Mouse (Mus musculus) spleen, adult 2 months (tissue): ENCODE data around the gene Camk1d. TPM values are rescaled to one million over a fixed set of nuclear protein-coding genes. Genes with fewer than 3 reads are reported as not detected.

ENCODE experiments used
- DNase-seq, 2 experiments: peaks; one replicate each; pipeline versions ENCODE4 v3.0.0 to v3.0.0-alpha.2; 2012 to 2021; ENCODE audit warnings: low spot score in 2 of 2, low read depth in 1 of 2
- H3K27ac ChIP-seq: fragments of 200-500 bp; 2 replicates; pipeline ENCODE4 v1.5.1; 2012; ENCODE audit warnings: low read length, inconsistent platforms; ENCODE audit not compliant: insufficient read depth
- H3K27me3 ChIP-seq: fragments of 200-500 bp; 2 replicates; pipeline ENCODE4 v1.6.1; 2012; ENCODE audit warnings: mild to moderate bottlenecking, moderate library complexity, low read length, inconsistent platforms; ENCODE audit not compliant: control insufficient read depth, insufficient read depth
- H3K36me3 ChIP-seq: fragments of 200-500 bp; 2 replicates; pipeline ENCODE4 v1.6.1; 2012; ENCODE audit warnings: mild to moderate bottlenecking, low read length, inconsistent platforms; ENCODE audit not compliant: control insufficient read depth, insufficient read depth
- H3K4me1 ChIP-seq: fragments of 200-500 bp; 2 replicates; pipeline ENCODE4 v1.6.1; 2011; ENCODE audit warnings: inconsistent platforms; ENCODE audit not compliant: control insufficient read depth, insufficient read depth, insufficient read length
- H3K4me3 ChIP-seq: fragments of 200-500 bp; 2 replicates; pipeline ENCODE4 v1.5.1; 2011; ENCODE audit warnings: mild to moderate bottlenecking, inconsistent platforms; ENCODE audit not compliant: insufficient read depth, insufficient read length; ENCODE audit errors: extremely low read depth
- CTCF ChIP-seq: fragments of 200-500 bp; IDR thresholded peaks from 2 replicates; pipeline ENCODE4 v1.5.1; 2011; ENCODE audit warnings: mild to moderate bottlenecking, inconsistent platforms; ENCODE audit not compliant: insufficient read depth, insufficient read length, insufficient replicate concordance; ENCODE audit errors: extremely low read depth
- POLR2A ChIP-seq: fragments of 200-500 bp; IDR thresholded peaks from 2 replicates; pipeline ENCODE4 v1.6.1; 2011; ENCODE audit warnings: low read depth, low read length, inconsistent platforms
- WGBS: fragments of 180-500 bp; shearing (Covaris S2); methylation state at CpG from one replicate; pipeline ENCODE4 v1.1.7; 2018; 5-methylcytosine and 5-hydroxymethylcytosine counted together
- polyA plus RNA-seq: library from polyadenylated mRNA; depleted of rRNA; stranded (reverse); fragments of >200 nt; gene quantifications from 2 replicates; pipeline ENCODE4 v1.2.3, GENCODE M21; 2012

Gene Camk1d
- polyA plus RNA-seq, 1 experiment = 5.8 TPM

DNA sequence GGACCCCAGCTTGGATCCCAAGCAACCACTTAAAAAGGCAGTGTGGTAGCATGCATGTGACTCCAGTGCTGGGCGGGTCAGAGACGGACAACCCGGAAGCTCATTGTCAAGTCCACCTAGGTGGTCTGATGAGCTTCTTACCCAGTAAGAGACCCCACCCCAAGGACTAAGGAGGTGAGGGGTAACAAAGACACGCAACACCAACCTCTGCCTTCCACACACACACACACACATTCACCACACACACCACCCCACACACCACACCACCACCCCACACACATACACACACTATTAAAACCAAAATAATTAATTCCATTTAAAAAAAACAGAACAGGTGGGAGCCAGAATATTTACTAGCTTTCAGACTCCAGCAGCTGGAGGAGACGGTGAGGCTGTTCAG is 73.7 kb downstream of the Camk1d start:
- peaks cover 3% of the 10 kb centered on the region; the same call in 1 of the 2 replicates for H3K4me1 ChIP-seq
- H3K36me3 ChIP-seq = no peaks in the 10 kb centered on the region
- 91% methylated on average over 5 of the region's 5 CpGs for WGBS
- no peaks in the 10 kb centered on the region for H3K27me3 ChIP-seq
- no peak overlapping the region for H3K4me3 ChIP-seq
- no peak for TF ChIP-seq POLR2A
- no peak for TF ChIP-seq CTCF
- no peak overlapping the region for H3K27ac ChIP-seq
- no peak for DNase-seq

DNA sequence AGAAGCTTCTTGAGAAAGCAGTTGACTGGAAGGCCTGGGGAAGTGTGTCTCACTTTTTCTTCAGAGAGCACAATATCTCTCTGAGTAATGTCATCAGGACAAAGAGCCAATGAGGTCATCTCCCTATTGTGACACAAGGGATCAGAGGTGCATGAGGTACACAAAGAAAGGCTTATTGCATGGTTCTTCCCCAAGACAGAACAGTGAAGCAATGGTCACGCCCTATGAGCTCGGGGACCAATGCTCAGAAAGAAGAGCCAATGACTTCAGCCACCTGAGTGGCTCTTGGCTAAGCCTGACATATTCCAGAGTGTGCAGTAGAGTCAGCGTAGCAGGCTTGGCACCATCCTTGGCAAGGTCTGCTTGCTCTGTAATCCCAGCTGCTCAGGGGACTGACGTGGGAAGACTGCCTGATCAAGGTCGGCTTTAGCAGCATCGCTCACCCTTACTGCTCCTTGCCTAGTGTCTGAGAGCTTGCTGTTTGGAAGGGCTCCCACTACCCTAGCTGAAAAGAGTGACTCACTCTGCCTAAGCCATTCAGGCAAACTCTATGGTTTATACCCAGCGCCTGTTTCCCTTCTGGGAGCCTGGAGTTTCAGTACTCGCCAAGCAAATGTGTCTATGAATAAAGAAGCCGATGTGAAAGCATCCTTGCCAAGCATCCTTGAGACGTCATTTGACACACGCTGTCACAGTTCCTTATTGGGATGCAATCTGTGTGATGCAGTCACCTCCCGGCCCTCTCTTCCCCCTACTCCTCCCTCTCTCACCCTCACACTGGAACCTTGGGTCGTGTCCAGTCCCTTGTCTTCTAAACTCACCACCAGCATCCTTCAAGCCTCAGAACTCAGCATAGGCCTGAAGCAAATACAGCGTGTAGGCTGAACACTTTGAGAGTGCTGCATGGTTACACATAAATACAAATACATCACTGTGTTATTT is 77.2 kb downstream of the Camk1d start:
- no peak overlapping the region for H3K27ac ChIP-seq
- 90% methylated on average over 14 of the region's 14 CpGs for WGBS
- no peaks in the 10 kb centered on the region for H3K4me1 ChIP-seq
- no peak overlapping the region for H3K4me3 ChIP-seq
- H3K27me3 ChIP-seq = no peaks in the 10 kb centered on the region
- TF ChIP-seq CTCF (no peak), POLR2A (no peak)
- no peak for DNase-seq
- no peaks in the 10 kb centered on the region for H3K36me3 ChIP-seq

DNA sequence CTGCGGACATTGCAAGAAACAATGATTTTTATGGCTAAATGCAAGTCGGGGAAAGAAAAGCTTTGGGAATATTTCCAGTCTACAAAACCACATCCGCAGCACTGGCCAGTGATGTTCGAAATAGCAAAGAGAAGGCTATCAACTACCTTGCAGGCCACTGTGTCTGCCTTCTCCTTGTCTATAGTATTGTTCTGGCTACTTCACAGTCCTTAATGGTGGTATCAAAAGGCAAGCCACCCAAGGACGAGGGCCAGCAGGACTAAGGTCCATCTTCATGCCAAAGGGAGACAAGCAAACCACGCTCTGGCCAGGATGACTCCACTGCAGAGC is 82.0 kb downstream of the Camk1d start:
- WGBS = 93% methylated on average over 6 of the region's 6 CpGs
- H3K27me3 ChIP-seq = no peaks in the 10 kb centered on the region
- no peak overlapping the region for H3K4me3 ChIP-seq
- no peak for DNase-seq
- no peak overlapping the region for H3K27ac ChIP-seq
- TF ChIP-seq CTCF (no peak), POLR2A (no peak)
- no peaks in the 10 kb centered on the region; the same call in 1 of the 2 replicates for H3K4me1 ChIP-seq
- no peaks in the 10 kb centered on the region for H3K36me3 ChIP-seq

DNA sequence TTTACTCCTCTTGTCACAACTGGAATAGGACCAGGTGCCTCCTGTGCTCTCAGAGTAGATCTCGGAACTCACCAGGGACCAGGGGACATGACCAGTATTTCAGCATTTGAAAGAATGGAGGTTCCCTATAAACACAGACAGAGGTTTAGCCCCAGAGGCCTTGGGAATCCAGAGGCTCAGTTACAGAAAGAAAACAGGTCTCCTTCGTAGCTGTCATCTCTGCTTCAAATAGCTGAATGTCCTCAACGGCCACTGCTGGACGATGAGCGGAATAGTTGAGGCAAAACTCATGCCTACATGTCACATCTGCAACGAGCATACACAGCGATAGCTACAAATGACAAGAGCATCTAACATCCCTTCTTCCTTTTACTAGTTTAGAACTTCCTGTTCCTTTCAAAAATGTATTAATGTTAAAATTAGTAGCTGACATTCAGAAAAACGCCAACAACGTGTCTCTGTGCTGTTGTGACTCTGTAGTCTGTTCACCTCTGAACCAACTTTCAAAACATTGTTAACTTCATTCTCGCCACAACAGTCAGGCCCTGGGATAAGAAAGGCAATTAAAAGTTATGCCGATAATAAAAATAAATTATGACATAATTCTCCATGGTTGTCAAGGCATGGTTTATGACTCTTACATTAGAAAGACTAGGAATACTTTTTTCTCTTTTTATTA is 82.5 kb downstream of the Camk1d start:
- Histone ChIP-seq H3K27ac (no peak overlapping the region), H3K36me3 (no peaks in the 10 kb centered on the region), H3K4me3 (no peak overlapping the region), H3K27me3 (no peaks in the 10 kb centered on the region), H3K4me1 (no peaks in the 10 kb centered on the region; the same call in 1 of the 2 replicates)
- TF ChIP-seq POLR2A (no peak), CTCF (no peak)
- no peak for DNase-seq
- 72% methylated on average over 11 of the region's 11 CpGs for WGBS

DNA sequence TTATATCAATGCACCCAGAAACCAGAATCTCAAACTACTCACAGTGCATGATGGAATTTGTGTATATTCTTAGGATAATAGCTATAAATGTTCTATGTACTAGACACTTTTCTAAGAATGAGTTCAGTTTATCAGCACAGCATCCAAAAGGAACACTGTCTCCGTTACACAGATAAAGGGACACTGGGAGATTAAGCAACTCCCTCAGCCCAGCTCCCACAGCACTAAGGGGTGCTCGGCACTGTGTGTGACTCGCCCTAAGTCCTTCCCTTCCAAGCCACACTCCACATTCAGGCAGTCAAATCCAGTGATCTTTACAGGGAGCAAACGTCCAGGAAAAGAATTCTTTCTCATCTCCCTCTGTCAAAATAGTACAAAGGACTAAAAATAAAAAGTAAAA is 83.6 kb downstream of the Camk1d start:
- DNase-seq = no peak
- WGBS = 86% methylated on average over 4 of the region's 4 CpGs
- no peak overlapping the region for H3K4me3 ChIP-seq
- H3K36me3 ChIP-seq = no peaks in the 10 kb centered on the region
- H3K4me1 ChIP-seq = no peaks in the 10 kb centered on the region; the same call in 1 of the 2 replicates
- no peak for TF ChIP-seq POLR2A
- no peak for TF ChIP-seq CTCF
- no peaks in the 10 kb centered on the region for H3K27me3 ChIP-seq
- no peak overlapping the region for H3K27ac ChIP-seq

DNA sequence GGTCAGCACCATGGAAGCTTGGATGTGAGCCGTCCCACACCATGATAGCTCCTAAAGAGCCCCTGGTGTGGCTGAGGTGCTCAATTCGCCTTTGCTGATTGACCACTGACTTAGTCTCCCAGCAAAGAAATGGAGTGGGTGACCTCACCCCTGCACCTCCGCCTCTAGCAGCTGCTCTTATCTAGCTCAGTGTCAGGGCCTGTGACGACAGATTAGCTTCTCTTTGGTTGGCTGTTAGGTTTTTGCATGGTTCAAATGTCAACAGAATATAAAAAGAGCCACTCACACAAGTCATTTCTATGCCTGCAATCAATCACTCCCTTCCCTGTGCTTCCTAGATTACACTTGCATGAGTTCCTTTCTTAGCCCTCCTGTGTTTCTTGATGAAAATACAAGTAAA is 89.9 kb downstream of the Camk1d start:
- Histone ChIP-seq H3K36me3 (no peaks in the 10 kb centered on the region), H3K27me3 (no peaks in the 10 kb centered on the region), H3K27ac (no peak overlapping the region), H3K4me1 (no peaks in the 10 kb centered on the region), H3K4me3 (no peak overlapping the region)
- WGBS = 81% methylated on average over 4 of the region's 4 CpGs
- TF ChIP-seq POLR2A (no peak), CTCF (no peak)
- DNase-seq = no peak
